Mouse (Mus musculus): ENCODE measurements around the gene Cgnl1. TPM values are rescaled to one million over a fixed set of nuclear protein-coding genes. Genes with fewer than 3 reads are reported as not detected.

Gene Cgnl1
- polyA plus RNA-seq, 1 experiment from 2014 or later: 7.0 TPM

DNA sequence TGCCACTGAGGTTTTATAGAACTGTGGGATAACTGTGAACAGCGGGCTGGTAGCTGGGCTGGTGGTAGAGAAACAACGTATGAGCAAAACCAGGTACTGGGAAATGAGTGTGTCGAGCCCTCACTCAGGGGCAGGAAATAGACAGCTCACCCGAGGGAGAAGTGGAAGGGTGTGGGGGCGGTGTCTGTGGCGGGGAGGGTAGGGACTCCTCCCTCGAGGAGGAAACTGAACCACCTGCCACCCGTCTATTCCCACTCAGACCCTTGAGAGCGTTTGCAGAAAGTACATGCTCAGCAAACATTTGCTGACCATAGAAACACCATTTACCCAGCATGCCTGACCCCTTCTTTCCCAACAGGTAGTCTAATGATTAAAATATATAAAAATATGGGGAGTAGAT is 2.2 kb upstream of the Cgnl1 start:
- no peaks in the 10 kb centered on the region for H3K27me3 ChIP-seq (replicated peaks; ENCODE audit: control insufficient read depth, insufficient read depth, low read length)
- no peak for ATAC-seq
- H3K4me1 ChIP-seq (ENCODE audit: control insufficient read depth, insufficient read depth, low read length): peaks cover 4% of the 10 kb centered on the region
- no peak overlapping the region for H3K9ac ChIP-seq (ENCODE audit: low read depth, low read length)
- H3K4me3 ChIP-seq (ENCODE audit: low read length): no peak overlapping the region
- H3K27ac ChIP-seq (ENCODE audit: low read length): no peak overlapping the region
- H3K9me3 ChIP-seq (ENCODE audit: control insufficient read depth, low read length): peaks cover 6% of the 10 kb centered on the region; the same call in 1 of the 2 replicates
- WGBS: 67% methylated on average over 9 of the region's 9 CpGs
- no peak overlapping the region for H3K4me2 ChIP-seq (ENCODE audit: low read depth, low read length)
- no peaks in the 10 kb centered on the region for H3K36me3 ChIP-seq (ENCODE audit: control insufficient read depth, insufficient read depth, low read length)

DNA sequence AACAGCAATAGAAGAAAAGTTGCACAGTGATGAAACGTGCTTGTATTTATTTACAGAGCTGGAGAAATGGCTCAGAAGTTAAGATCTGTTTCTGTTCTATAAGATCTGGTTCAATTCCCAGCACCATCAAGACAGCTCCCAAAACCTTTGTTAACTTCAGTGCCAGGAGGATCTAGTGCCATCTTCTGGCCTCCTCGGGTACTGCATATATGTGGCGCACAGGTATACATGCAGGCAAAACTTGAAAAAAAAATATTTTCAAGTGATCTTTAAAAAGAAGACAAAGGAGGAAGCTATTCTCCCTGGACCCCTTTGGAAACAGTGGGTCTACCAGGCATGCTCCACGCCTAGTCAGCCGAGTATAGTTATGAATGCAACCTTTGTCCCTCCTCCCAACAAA is 936 bp upstream of the Cgnl1 start:
- 73% methylated on average over 5 of the region's 5 CpGs for WGBS
- H3K36me3 ChIP-seq (ENCODE audit: control insufficient read depth, insufficient read depth, low read length): no peaks in the 10 kb centered on the region
- H3K27me3 ChIP-seq (replicated peaks; ENCODE audit: control insufficient read depth, insufficient read depth, low read length): no peaks in the 10 kb centered on the region
- peaks cover 3% of the 10 kb centered on the region; the same call in 1 of the 2 replicates for H3K9me3 ChIP-seq (ENCODE audit: control insufficient read depth, low read length)
- no peak for ATAC-seq
- H3K4me3 ChIP-seq (ENCODE audit: low read length): no peak overlapping the region
- no peak overlapping the region for H3K27ac ChIP-seq (ENCODE audit: low read length)
- no peak overlapping the region for H3K4me2 ChIP-seq (ENCODE audit: low read depth, low read length)
- no peak overlapping the region for H3K9ac ChIP-seq (ENCODE audit: low read depth, low read length)
- peaks cover 4% of the 10 kb centered on the region for H3K4me1 ChIP-seq (ENCODE audit: control insufficient read depth, insufficient read depth, low read length)

DNA sequence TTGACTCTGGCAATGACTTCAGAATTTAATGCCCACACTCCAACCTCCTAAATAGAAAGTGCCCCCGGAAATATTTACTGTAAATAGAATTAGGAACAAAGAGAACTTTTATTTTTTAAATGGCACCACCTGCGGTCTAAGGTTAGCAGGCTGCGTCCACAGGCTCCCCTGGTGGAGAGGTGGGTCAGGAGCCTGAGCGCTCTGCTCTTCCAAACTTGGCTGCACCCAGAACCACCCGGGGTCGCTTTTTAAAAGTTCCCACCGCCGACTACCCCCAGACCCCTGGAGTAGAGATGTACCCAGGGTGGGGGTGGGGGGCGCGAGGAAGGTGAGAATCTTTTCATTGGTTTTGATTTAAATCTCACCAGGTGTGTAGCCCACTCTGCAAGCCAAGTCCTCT is 918 bp downstream of the Cgnl1 start:
- WGBS: 4% methylated on average over 10 of the region's 10 CpGs
- Histone ChIP-seq H3K4me3 (ENCODE audit: low read length) (peak overlapping the region; percentile 74), H3K27me3 (replicated peaks; ENCODE audit: control insufficient read depth, insufficient read depth, low read length) (no peaks in the 10 kb centered on the region), H3K9me3 (ENCODE audit: control insufficient read depth, low read length) (no peaks in the 10 kb centered on the region), H3K4me1 (ENCODE audit: control insufficient read depth, insufficient read depth, low read length) (peaks cover 4% of the 10 kb centered on the region), H3K27ac (ENCODE audit: low read length) (no peak overlapping the region), H3K9ac (ENCODE audit: low read depth, low read length) (peak overlapping the region; percentile 84), H3K36me3 (ENCODE audit: control insufficient read depth, insufficient read depth, low read length) (no peaks in the 10 kb centered on the region), H3K4me2 (ENCODE audit: low read depth, low read length) (peak overlapping the region; percentile 79)
- ATAC-seq: no peak

DNA sequence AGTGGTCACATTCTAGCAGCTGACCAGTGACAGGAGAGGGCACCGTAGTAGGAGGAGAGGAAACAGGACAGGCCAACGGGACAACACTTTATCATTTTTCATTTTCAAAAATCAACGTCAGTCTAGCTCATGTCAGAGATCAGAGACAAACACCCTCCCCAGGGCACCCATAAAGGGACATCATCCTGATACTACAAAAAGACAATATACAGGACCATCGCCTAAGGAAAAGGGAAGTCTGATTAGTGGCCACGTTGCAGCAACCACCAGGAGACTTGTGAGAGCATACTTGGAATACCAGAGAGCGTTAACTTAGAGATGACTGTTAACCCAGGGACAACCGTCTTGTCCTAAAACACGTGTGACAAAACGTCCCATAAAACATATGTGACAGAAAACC is 1.7 kb downstream of the Cgnl1 start:
- 35% methylated on average over 9 of the region's 9 CpGs for WGBS
- Histone ChIP-seq H3K4me1 (ENCODE audit: control insufficient read depth, insufficient read depth, low read length) (peaks cover 4% of the 10 kb centered on the region), H3K9me3 (ENCODE audit: control insufficient read depth, low read length) (no peaks in the 10 kb centered on the region), H3K27ac (ENCODE audit: low read length) (no peak overlapping the region), H3K9ac (ENCODE audit: low read depth, low read length) (no peak overlapping the region), H3K36me3 (ENCODE audit: control insufficient read depth, insufficient read depth, low read length) (no peaks in the 10 kb centered on the region), H3K4me2 (ENCODE audit: low read depth, low read length) (peak overlapping the region; percentile 79; the same call in 1 of the 2 replicates), H3K4me3 (ENCODE audit: low read length) (no peak overlapping the region), H3K27me3 (replicated peaks; ENCODE audit: control insufficient read depth, insufficient read depth, low read length) (no peaks in the 10 kb centered on the region)
- ATAC-seq: no peak

DNA sequence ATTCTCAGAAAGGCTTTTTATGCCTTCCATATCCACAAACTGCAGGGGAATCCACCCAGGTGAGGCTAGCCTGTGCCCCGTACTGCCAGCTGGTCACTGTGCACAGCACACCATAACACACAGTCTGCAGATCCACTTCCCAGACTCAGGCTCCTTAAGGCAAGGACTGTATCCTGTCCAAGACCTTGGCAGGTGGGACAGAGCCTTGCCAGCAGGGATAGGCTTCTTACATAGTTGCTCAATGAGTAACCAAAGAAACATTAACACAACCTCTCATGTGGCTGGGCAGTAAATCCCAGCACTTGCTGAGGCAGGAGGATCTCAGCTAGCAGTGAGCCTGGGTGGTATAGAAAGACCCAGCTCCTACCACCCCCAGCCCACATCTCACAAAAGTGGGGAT is 3.3 kb downstream of the Cgnl1 start:
- no peaks in the 10 kb centered on the region for H3K27me3 ChIP-seq (replicated peaks; ENCODE audit: control insufficient read depth, insufficient read depth, low read length)
- no peak for ATAC-seq
- H3K27ac ChIP-seq (ENCODE audit: low read length): no peak overlapping the region
- H3K9ac ChIP-seq (ENCODE audit: low read depth, low read length): no peak overlapping the region
- H3K36me3 ChIP-seq (ENCODE audit: control insufficient read depth, insufficient read depth, low read length): no peaks in the 10 kb centered on the region
- peaks cover 4% of the 10 kb centered on the region for H3K4me1 ChIP-seq (ENCODE audit: control insufficient read depth, insufficient read depth, low read length)
- H3K4me3 ChIP-seq (ENCODE audit: low read length): no peak overlapping the region
- H3K9me3 ChIP-seq (ENCODE audit: control insufficient read depth, low read length): no peaks in the 10 kb centered on the region
- WGBS: 87% methylated on average over 1 of the region's 1 CpGs
- no peak overlapping the region for H3K4me2 ChIP-seq (ENCODE audit: low read depth, low read length)

DNA sequence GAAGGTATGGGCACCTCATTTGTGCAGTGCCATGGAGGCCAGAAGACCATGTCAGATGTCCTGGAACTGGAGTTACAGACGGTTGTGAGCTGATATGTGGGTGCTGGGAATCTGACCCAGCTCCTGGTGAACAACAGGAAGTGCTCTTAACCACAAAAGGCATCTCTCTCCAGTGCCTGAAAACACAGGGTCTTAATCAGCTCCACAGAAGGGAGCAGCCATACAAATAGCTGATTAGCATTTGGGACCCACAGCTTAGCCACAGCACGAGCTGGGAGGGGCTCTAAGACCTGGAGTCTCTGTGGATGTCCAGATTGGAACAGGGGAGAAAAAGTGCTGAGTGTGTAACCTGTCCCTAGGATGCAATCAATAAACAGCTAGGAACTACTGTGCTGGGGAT is 4.5 kb downstream of the Cgnl1 start:
- no peaks in the 10 kb centered on the region for H3K36me3 ChIP-seq (ENCODE audit: control insufficient read depth, insufficient read depth, low read length)
- H3K4me3 ChIP-seq (ENCODE audit: low read length): no peak overlapping the region
- no peak for ATAC-seq
- peaks cover under 1% of the 10 kb centered on the region; the same call in 1 of the 2 replicates for H3K9me3 ChIP-seq (ENCODE audit: control insufficient read depth, low read length)
- 66% methylated on average over 2 of the region's 2 CpGs for WGBS
- H3K27me3 ChIP-seq (replicated peaks; ENCODE audit: control insufficient read depth, insufficient read depth, low read length): no peaks in the 10 kb centered on the region
- H3K27ac ChIP-seq (ENCODE audit: low read length): no peak overlapping the region
- peaks cover 4% of the 10 kb centered on the region for H3K4me1 ChIP-seq (ENCODE audit: control insufficient read depth, insufficient read depth, low read length)
- H3K4me2 ChIP-seq (ENCODE audit: low read depth, low read length): no peak overlapping the region
- H3K9ac ChIP-seq (ENCODE audit: low read depth, low read length): no peak overlapping the region

DNA sequence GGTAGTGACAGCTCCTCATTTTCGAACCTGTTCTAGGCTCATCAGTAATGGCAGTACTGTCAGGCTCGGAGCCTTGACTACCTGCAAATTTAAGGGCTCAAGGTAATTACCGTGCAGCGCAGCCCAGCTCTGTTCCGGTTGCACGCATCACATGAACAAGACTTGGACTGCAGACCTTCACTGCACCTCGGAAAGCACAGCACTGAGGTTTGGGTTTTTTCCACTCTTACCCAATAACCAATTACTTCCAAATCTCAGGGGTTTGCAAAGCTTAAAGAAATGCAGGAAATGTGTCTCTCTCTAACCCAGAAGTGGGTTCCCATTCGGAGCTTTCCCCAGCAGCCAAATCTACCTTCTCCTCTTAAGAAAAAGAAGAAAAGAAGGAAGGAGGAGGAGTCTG is 5.1 kb downstream of the Cgnl1 start:
- Histone ChIP-seq H3K36me3 (ENCODE audit: control insufficient read depth, insufficient read depth, low read length) (no peaks in the 10 kb centered on the region), H3K27ac (ENCODE audit: low read length) (no peak overlapping the region), H3K27me3 (replicated peaks; ENCODE audit: control insufficient read depth, insufficient read depth, low read length) (no peaks in the 10 kb centered on the region), H3K4me3 (ENCODE audit: low read length) (no peak overlapping the region), H3K9ac (ENCODE audit: low read depth, low read length) (no peak overlapping the region), H3K4me1 (ENCODE audit: control insufficient read depth, insufficient read depth, low read length) (peaks cover 4% of the 10 kb centered on the region), H3K9me3 (ENCODE audit: control insufficient read depth, low read length) (peaks cover 4% of the 10 kb centered on the region; the same call in 1 of the 2 replicates), H3K4me2 (ENCODE audit: low read depth, low read length) (no peak overlapping the region)
- no peak for ATAC-seq
- 79% methylated on average over 8 of the region's 8 CpGs for WGBS

DNA sequence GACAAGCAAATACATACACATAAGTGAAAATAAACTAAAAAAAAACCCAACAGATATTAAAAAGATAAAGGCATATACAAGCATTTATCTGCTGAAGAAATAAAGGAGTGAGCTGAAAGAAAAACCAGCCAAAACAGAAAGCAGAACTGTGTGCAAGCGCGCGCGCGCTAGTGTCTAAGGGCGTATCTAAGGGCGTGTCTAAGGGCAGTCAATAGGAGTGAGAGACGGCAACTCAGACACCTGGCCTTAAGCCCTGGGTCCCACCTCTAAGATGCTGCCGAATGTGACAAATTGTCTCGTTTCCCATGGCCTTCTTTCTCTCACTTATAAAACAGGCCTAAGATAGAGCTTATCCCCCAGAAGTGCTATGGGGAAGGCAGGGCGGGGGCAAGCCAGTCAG is 6.9 kb downstream of the Cgnl1 start:
- peaks cover 4% of the 10 kb centered on the region; the same call in 1 of the 2 replicates for H3K9me3 ChIP-seq (ENCODE audit: control insufficient read depth, low read length)
- ATAC-seq: no peak
- no peak overlapping the region for H3K27ac ChIP-seq (ENCODE audit: low read length)
- H3K4me1 ChIP-seq (ENCODE audit: control insufficient read depth, insufficient read depth, low read length): peaks cover 14% of the 10 kb centered on the region
- no peaks in the 10 kb centered on the region for H3K27me3 ChIP-seq (replicated peaks; ENCODE audit: control insufficient read depth, insufficient read depth, low read length)
- WGBS: 46% methylated on average over 11 of the region's 11 CpGs
- H3K4me3 ChIP-seq (ENCODE audit: low read length): no peak overlapping the region
- no peaks in the 10 kb centered on the region for H3K36me3 ChIP-seq (ENCODE audit: control insufficient read depth, insufficient read depth, low read length)
- no peak overlapping the region for H3K4me2 ChIP-seq (ENCODE audit: low read depth, low read length)
- H3K9ac ChIP-seq (ENCODE audit: low read depth, low read length): no peak overlapping the region

DNA sequence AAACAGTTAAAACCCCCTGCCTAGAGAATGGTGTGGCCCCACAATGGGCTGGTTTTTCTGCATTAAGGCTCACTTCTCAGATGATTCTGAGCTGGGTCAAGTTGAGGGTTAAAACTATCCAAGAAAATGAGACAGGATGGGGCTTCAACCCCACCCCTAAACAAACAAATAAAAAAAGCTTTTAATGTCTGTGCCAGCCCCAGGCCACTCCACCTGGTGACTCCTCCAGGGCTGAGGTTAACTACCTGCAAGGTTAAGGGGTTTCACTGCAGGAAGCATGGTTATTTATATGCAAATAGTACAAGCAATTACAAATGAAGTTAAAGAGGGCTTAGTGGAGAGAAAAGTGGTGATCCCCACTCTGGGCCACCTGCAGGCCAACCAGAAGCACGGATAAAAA is 8.1 kb downstream of the Cgnl1 start:
- H3K4me2 ChIP-seq (ENCODE audit: low read depth, low read length): no peak overlapping the region
- ATAC-seq: no peak
- H3K27me3 ChIP-seq (replicated peaks; ENCODE audit: control insufficient read depth, insufficient read depth, low read length): no peaks in the 10 kb centered on the region
- no peak overlapping the region for H3K9ac ChIP-seq (ENCODE audit: low read depth, low read length)
- no peaks in the 10 kb centered on the region for H3K36me3 ChIP-seq (ENCODE audit: control insufficient read depth, insufficient read depth, low read length)
- peaks cover 4% of the 10 kb centered on the region; the same call in 1 of the 2 replicates for H3K9me3 ChIP-seq (ENCODE audit: control insufficient read depth, low read length)
- 50% methylated on average over 1 of the region's 1 CpGs for WGBS
- H3K4me3 ChIP-seq (ENCODE audit: low read length): no peak overlapping the region
- H3K27ac ChIP-seq (ENCODE audit: low read length): no peak overlapping the region
- peaks cover 14% of the 10 kb centered on the region for H3K4me1 ChIP-seq (ENCODE audit: control insufficient read depth, insufficient read depth, low read length)

DNA sequence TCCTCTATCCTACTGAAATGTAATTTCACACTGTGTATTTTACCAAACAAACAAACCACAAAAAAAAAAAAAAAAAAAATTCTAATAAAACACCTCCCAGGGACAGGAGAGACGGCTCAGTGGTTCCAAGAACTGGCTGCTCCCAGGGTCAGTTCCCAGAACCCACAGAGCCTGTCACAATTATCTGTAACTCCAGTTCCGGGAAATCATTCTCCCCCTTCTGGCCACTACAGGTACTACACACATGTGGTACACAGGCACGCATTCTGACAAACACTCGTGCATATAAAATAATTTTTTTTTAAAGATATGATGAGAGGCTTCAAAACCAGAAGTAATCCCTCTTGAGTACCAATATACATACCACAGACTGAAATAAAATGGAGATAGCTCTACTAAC is 9.7 kb downstream of the Cgnl1 start:
- Histone ChIP-seq H3K4me1 (ENCODE audit: control insufficient read depth, insufficient read depth, low read length) (peaks cover 17% of the 10 kb centered on the region), H3K27me3 (replicated peaks; ENCODE audit: control insufficient read depth, insufficient read depth, low read length) (no peaks in the 10 kb centered on the region), H3K9me3 (ENCODE audit: control insufficient read depth, low read length) (peaks cover 4% of the 10 kb centered on the region; the same call in 1 of the 2 replicates), H3K36me3 (ENCODE audit: control insufficient read depth, insufficient read depth, low read length) (no peaks in the 10 kb centered on the region), H3K27ac (ENCODE audit: low read length) (no peak overlapping the region), H3K9ac (ENCODE audit: low read depth, low read length) (no peak overlapping the region), H3K4me3 (ENCODE audit: low read length) (no peak overlapping the region), H3K4me2 (ENCODE audit: low read depth, low read length) (no peak overlapping the region)
- no peak for ATAC-seq
- WGBS: 88% methylated on average over 4 of the region's 4 CpGs
